Mouse (Mus musculus): ENCODE results near the gene Ikzf1. TPM values are rescaled to one million over a fixed set of nuclear protein-coding genes. Genes with fewer than 3 reads are reported as not detected.

The Ikzf1 gene
- total RNA-seq (2015): 155 and 160 TPM in 2 replicates
- total RNA-seq (2017): 58.3 and 84.0 TPM in 2 replicates

- peak; percentile 54 for ATAC-seq (replicated peaks; ENCODE audit: poor library complexity)
Observed at GRCm38 (mm10) chr11:11684930-11685852, at the start of gene Ikzf1. Gene Ikzf1 (plus strand): TSS chr11:11685003.

- no peak for ATAC-seq (replicated peaks; ENCODE audit: poor library complexity)
Observed at GRCm38 (mm10) chr11:11644303-11644702, 40.5 kb upstream of the Ikzf1 start.

GRCm38 (mm10) chr11:11656388-11656787, 28.4 kb upstream of the Ikzf1 start:
- ATAC-seq (replicated peaks; ENCODE audit: poor library complexity): 0 out of 2 replicates have a peak, but pooled peaks have one; percentile 9

GRCm38 (mm10) chr11:11656995-11657530, 27.7 kb upstream of the Ikzf1 start:
- peak; percentile 86 for ATAC-seq (replicated peaks; ENCODE audit: poor library complexity)

GRCm38 (mm10) chr11:11657634-11658033, 27.2 kb upstream of the Ikzf1 start:
- ATAC-seq (replicated peaks; ENCODE audit: poor library complexity): peak; percentile 15; the same call in 1 of the 2 replicates

GRCm38 (mm10) chr11:11658834-11659233, 26.0 kb upstream of the Ikzf1 start:
- ATAC-seq (replicated peaks; ENCODE audit: poor library complexity): no peak

- no peak for ATAC-seq (replicated peaks; ENCODE audit: poor library complexity)
Observed at GRCm38 (mm10) chr11:11660651-11661050, 24.2 kb upstream of the Ikzf1 start.

- peak; percentile 67 for ATAC-seq (replicated peaks; ENCODE audit: poor library complexity)
Observed at GRCm38 (mm10) chr11:11667254-11667921, 17.4 kb upstream of the Ikzf1 start.

GRCm38 (mm10) chr11:11667922-11668290, 16.9 kb upstream of the Ikzf1 start:
- peak; percentile 26 for ATAC-seq (replicated peaks; ENCODE audit: poor library complexity)

- ATAC-seq (replicated peaks; ENCODE audit: poor library complexity): no peak
Observed at GRCm38 (mm10) chr11:11672974-11673373, 11.8 kb upstream of the Ikzf1 start.

- ATAC-seq (replicated peaks; ENCODE audit: poor library complexity): no peak
Observed at GRCm38 (mm10) chr11:11675063-11675462, 9.7 kb upstream of the Ikzf1 start.

- ATAC-seq (replicated peaks; ENCODE audit: poor library complexity): no peak
Observed at GRCm38 (mm10) chr11:11676068-11676741, 8.6 kb upstream of the Ikzf1 start.

- ATAC-seq (replicated peaks; ENCODE audit: poor library complexity): no peak
Observed at GRCm38 (mm10) chr11:11677165-11677564, 7.6 kb upstream of the Ikzf1 start.

- peak; percentile 81 for ATAC-seq (replicated peaks; ENCODE audit: poor library complexity)
Observed at GRCm38 (mm10) chr11:11678972-11679371, 5.8 kb upstream of the Ikzf1 start.

- ATAC-seq (replicated peaks; ENCODE audit: poor library complexity): no peak
Observed at GRCm38 (mm10) chr11:11684056-11684929, 510 bp upstream of the Ikzf1 start.

GRCm38 (mm10) chr11:11685853-11686395, 1.1 kb downstream of the Ikzf1 start:
- peak; percentile 56 for ATAC-seq (replicated peaks; ENCODE audit: poor library complexity)

- ATAC-seq (replicated peaks; ENCODE audit: poor library complexity): no peak
Observed at GRCm38 (mm10) chr11:11686569-11687051, 1.8 kb downstream of the Ikzf1 start.

GRCm38 (mm10) chr11:11687551-11688185, 2.9 kb downstream of the Ikzf1 start:
- ATAC-seq (replicated peaks; ENCODE audit: poor library complexity): no peak

GRCm38 (mm10) chr11:11688766-11689330, 4.0 kb downstream of the Ikzf1 start:
- ATAC-seq (replicated peaks; ENCODE audit: poor library complexity): no peak

Data from megakaryocyte progenitor cell, adult 5-6 weeks (primary cell).